Mouse (Mus musculus) MEL (cell line): ENCODE results near the gene 4930579F01Rik.

Experiments
- CHD2 ChIP-seq: IDR thresholded peaks from 2 replicates; pipeline ENCODE4 v1.6.1; 2011; ENCODE audit warnings: low read length, improper control_type of control experiment
- CTCF ChIP-seq, 3 experiments: IDR thresholded peaks in 2 of 3; conservative IDR thresholded peaks in 1 of 3; 2 replicates each; pipeline ENCODE4 v1.5.1; 2011 to 2012; ENCODE audit warnings: low read length in 3 of 3, low read depth in 2 of 3, mild to moderate bottlenecking in 2 of 3, improper control_type of control experiment in 1 of 3, inconsistent platforms in 1 of 3, mixed read lengths in 1 of 3, moderate library complexity in 1 of 3; ENCODE audit not compliant: control insufficient read depth in 1 of 3, insufficient read depth in 1 of 3, poor library complexity in 1 of 3, severe bottlenecking in 1 of 3
- EP300 ChIP-seq, 2 experiments: IDR thresholded peaks; 2 replicates each; pipeline ENCODE4 v1.6.1; 2011; ENCODE audit warnings: improper control_type of control experiment in 2 of 2, low read length in 2 of 2, low read depth in 1 of 2, mild to moderate bottlenecking in 1 of 2
- GATA1 ChIP-seq: IDR thresholded peaks from 2 replicates; pipeline ENCODE4 v1.6.1; 2011; ENCODE audit warnings: low read depth, low read length, improper control_type of control experiment
- POLR2A ChIP-seq, 2 experiments: IDR thresholded peaks; 2 replicates each; pipeline ENCODE4 v1.6.1; 2011 to 2012; ENCODE audit warnings: low read length in 2 of 2, mild to moderate bottlenecking in 2 of 2, control low read depth in 1 of 2, improper control_type of control experiment in 1 of 2, low read depth in 1 of 2, moderate library complexity in 1 of 2; ENCODE audit not compliant: control insufficient read depth in 1 of 2, insufficient read depth in 1 of 2, poor library complexity in 1 of 2
- SMC3 ChIP-seq: IDR thresholded peaks from 2 replicates; pipeline ENCODE4 v1.6.1; 2011; ENCODE audit warnings: low read depth, low read length, improper control_type of control experiment
- TBP ChIP-seq: IDR thresholded peaks from 2 replicates; pipeline ENCODE4 v1.8.0; 2011; ENCODE audit warnings: low read depth, low read length, improper control_type of control experiment
- ZC3H11A ChIP-seq: IDR thresholded peaks from 2 replicates; pipeline ENCODE4 v1.6.1; 2012; ENCODE audit warnings: low read depth, mild to moderate bottlenecking, inconsistent platforms, low read length, improper control_type of control experiment
- ZNF384 ChIP-seq: IDR thresholded peaks from 2 replicates; pipeline ENCODE4 v1.6.1; 2012; ENCODE audit warnings: low read depth, mild to moderate bottlenecking, inconsistent platforms, low read length, improper control_type of control experiment

GRCm38 (mm10) chr3:138242021-138242726 is 48.5 kb upstream of the 4930579F01Rik start:
- TF ChIP-seq CTCF (IDR thresholded peaks at IDR 0.05 in 2 of 3, conservative IDR thresholded peaks at IDR 0.05 in 1 of 3; ENCODE audit: control insufficient read depth in 1 of 3, insufficient read depth in 1 of 3, low read depth in 2 of 3, low read length in 3 of 3, poor library complexity in 1 of 3, severe bottlenecking in 1 of 3) (no peak), ZNF384 (no peak), POLR2A (IDR thresholded peaks at IDR 0.05; ENCODE audit: control insufficient read depth in 1 of 2, insufficient read depth in 1 of 2, low read depth in 1 of 2, low read length in 2 of 2, poor library complexity in 1 of 2) (no peak), CHD2 (no peak), TBP (no peak), GATA1 (no peak), ZC3H11A (no peak), EP300 (IDR thresholded peaks at IDR 0.05; ENCODE audit: low read depth in 1 of 2, low read length in 2 of 2) (no peak), SMC3 (no peak)
